Mouse (Mus musculus) left cerebral cortex, adult 9 months (tissue): ENCODE results near the gene Cry2.
"Not testable (repeated sequence)": the region's sequence is repeated elsewhere in the genome, so short reads cannot be mapped to it uniquely, and the experiment has no call there.

Experiments
- DNase-seq, 2 experiments: peaks; one replicate each; pipeline ENCODE4 v3.0.0; 2022; ENCODE audit warnings: low spot score in 2 of 2

Gene Cry2

DNA sequence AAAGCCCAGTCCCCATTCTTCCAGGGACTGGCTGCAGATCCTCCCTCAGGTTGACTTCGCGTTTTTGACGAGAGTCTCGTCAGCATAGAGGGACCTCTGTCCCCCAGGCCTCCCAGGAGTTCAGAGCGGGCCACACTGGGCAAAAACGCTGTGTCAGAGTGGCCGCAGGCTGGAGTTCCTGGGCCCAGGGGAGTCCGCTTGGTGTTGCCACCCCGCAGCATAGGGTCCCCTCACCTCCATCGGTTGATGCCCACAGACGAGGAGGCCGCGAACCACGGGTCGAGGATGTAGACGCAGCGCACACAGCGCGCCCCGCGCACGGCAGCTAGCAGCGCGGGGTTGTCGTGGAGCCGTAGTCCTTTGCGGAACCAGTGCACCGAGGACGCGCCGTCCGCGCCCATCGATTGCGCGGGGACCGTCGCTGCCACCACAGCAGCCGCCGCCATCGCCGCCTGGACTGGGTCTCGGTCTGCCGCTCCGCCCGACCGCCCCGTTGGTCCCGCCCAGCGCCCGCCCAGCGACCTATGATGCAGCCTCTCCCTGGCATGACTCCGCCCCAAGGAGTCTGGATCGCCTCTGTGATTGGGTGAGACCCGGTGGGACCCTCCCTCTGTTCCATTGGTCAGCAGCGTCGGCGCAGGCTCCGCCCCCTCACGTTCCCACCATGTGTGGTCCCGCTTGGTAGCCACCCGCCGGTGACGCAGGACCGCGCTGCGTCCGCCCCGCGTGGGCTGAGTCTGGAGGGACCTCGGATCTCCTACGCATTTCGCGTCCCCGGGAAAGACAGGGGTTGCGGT lies at the start of gene Cry2:
Cry2 (minus strand) TSS at position 466 of the 797 bp plus-strand sequence.
- peak; percentile 97 to 99 for DNase-seq

DNA sequence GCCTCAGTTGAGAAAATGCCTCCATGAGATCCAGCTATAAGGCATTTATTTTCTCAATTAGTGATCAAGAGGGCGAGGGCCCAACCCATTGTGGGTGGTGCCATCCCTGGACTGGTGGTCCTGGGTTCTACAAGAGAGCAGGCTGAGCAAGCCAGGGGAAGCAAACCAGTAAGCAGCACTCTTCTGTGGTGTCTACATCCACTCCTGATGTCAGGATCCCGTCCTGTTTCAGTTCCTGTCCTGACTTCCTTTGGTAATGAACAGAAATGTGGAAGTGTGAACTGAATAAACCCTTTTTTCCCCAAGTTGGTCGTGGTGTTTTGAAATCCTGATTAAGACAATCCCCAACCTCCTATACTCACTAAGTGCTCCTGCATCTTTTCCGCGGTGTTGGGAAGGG lies 49.7 kb upstream of the Cry2 start:
- no peak for DNase-seq

- no peak for DNase-seq
Observed at GRCm38 (mm10) chr2:92482551-92482950, 48.7 kb upstream of the Cry2 start.

DNA sequence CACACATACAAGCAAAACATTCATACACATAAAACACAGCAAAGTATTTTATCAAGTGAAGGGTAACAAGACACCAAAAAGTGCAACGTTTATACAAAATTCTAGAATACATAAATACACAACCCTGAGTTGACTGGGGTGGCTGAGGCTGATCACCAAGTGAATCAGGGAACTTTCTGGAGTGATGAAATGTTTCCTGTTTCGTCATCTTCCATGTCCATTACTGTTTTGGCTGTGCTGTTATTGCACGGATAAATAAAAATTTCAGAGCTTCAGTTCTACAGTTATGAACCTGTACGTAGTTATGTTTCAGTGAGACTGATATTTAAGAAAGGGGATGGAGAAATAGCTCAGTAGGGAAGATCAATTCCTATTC lies 44.5 kb upstream of the Cry2 start:
- DNase-seq: no peak

DNA sequence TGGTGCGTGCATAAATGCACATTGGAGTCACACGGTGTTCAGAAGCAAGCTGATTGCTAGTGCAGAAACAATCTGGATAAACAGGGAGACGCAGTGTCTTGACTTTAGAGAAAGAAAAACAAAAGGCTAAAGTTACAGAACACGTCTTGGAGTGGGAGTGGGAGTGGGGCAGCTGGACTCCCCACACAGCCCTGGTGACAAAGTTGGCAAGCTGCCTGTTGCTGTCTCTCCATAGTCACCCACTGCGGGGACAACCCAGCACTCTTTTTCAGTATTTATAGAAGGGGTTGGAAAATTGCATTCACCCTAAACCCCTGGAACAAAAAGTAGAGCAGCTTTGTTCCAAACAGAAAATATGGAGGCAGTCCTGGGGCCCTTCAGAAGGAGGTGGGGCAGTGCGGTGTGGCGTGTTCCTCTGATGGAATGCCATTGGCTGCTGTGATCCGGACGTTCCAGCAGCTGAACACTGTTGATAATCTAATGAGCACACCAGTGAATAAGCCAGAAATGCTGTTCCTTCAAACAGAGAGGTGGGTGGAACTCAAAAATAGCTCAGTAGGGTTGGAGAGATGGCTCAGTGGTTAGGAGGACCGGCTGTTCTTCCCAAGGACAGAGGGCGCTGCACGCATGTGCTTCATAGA lies 43.9 kb upstream of the Cry2 start:
- peak in 1 of 2 experiments; percentile 37 for DNase-seq

DNA sequence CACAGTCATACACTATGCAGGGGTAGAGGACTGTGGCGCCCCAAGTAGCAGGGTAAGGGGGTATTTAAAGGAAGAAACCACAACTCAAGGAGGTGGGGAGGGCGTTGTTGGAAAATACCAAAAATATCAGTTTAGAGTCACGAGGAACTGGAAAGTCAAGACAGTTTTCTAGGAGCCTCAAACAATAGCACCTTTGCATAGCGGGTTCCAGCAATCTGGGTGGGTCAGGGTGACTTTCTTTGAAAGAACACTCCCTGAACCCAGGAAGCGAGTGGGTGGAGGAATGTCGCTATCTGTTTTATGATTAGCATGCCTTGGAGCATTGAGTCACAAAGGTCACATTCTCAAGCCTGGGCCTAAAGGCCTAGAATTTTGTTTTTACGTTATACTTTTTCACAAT lies 42.7 kb upstream of the Cry2 start:
- DNase-seq: not testable (repeated sequence)

DNA sequence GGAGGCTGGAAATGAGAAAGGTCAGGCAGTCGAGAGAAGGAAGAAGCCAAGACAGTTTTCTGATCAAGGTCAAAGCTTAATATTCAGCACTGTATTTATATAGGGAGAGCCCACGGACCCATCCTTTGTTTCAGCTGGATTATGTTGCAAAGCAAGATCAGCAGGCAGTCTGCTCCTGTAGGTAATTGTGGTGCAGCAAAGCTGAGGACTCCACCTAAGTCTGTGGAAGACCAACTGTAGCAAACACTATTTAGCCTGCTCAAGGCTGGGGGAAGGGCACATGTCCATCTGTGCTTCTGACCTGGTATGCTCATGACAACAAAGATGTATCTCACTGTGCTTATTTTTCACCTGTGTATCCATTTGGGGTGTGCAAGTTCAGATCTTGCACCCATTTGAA lies 41.9 kb upstream of the Cry2 start:
- DNase-seq: no peak

DNA sequence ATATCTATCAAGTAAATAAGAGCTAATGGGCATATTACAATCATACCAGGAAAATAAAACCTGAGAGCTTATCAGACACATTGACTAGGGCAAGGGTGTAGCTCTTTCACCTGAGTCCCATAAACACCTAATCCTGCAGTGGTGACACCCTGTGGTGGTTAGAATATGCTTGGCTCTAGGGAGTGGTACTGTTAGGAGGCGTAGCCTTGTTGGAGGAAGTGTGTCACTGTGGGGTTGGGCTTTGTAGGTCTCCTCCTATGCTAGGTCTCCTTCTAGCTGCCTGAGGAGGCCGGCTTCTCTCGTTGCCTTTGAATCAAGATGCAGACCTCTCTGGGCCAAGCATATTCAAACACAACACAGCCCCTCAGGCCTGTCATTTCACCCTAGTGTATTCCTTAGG lies 41.1 kb upstream of the Cry2 start:
- DNase-seq: no peak

GRCm38 (mm10) chr2:92471886-92472670 lies 38.2 kb upstream of the Cry2 start:
- DNase-seq: no peak

- no peak for DNase-seq
Observed at GRCm38 (mm10) chr2:92464690-92465089, 30.8 kb upstream of the Cry2 start.

DNA sequence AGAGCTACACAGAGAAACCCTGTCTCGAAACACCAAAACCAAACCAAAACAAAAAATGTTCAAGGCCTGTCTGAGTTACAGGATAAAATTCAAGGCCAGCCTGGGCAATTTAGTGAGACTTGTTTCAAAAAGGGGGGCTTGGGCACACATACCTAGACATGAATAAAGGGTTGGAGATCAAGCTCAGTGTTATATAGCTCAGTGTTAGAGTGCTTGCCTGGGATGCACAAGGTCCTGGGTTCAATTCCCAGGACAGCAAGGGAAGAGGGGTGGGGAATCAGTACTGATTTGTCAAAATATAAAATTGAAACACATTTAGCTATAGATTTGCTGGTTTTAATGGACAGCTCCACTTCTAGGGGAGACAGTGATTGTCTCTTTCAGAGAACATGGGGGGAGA lies 27.4 kb upstream of the Cry2 start:
- no peak for DNase-seq

GRCm38 (mm10) chr2:92459921-92460707 lies 26.3 kb upstream of the Cry2 start, which contains the start of gene Slc35c1:
Gene Slc35c1, minus strand, starts transcription at chr2:92460538.
- DNase-seq: no peak

DNA sequence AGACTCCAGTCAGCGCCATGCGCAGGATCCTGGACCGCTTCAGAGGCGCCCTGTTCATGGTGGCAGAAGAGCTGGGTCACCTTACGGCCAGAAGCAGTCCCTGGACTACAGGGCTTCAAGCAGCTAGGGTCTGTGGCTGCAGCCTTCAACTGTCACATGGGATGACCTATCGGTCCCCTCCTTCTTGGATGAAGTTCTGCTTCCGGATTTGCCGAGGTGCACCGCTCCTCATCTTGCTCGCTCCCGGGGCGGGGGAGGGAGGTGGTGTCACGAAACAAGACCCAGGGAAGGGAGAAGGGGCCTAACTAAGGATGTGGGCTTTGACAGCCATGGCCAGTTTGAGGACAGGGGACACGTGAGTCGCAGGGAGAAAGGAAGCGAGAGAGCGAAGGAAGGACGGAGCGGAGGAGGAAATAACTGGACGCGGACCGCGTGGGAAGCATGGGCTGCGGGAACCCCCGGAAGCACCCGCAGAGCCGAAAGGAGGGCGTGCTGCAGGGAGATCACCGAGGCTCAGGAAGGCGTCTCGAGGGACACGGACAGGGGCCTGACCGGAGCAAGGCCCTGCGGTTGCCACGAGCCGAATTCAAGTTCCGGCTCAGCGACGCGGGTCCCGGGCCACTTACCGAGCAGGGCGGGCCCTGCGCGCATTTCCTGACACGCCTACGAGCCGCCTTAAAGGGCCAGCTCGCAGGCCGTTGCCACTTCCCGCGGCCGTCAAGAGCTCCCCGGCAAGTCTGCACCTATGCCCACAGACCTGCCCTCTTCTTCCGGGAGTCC lies 25.5 kb upstream of the Cry2 start:
- DNase-seq: peak; percentile 60 to 75

DNA sequence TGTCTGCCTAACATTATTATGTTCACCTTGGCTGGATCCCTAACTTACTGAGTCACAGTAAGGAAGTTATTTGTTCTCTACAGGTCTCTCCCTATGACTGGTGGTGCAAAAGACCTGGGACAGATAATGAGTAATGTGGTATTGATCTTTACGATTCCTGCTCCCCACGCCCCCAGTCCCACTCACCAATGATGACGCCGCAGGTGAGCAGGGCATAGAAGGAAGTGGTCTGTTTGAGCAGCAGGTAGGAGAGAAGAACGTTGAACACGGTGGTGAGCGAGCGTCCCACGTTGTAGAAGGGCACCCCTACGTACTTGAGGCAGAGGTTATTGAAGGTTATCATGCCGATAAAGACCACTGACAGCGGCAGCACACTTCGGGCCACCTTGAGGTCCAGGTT lies 24.6 kb upstream of the Cry2 start:
- DNase-seq: no peak

GRCm38 (mm10) chr2:92456970-92457530 lies 23.2 kb upstream of the Cry2 start:
- DNase-seq: no peak

- DNase-seq: no peak
Observed at GRCm38 (mm10) chr2:92455704-92456103, 21.9 kb upstream of the Cry2 start.

DNA sequence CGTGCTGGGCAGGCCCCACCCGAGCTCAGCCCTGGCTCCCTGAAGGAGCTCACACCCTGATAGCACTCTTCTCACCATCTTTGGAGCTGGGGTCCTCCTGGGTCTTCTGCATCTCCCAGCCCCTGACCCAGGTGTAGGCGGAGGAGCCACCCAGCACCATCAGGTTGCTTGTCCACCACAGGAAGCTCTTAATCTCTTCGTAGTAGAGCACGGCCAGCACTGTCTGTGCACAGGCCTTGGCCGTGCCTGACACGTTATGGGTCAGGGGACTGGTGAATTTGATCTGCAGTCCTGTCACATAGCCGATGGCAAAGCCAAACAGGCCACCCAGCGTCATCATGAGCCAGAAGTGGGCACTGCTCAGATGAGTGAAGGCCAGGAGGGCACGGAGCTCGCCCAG lies 20.3 kb upstream of the Cry2 start:
- DNase-seq: no peak

DNA sequence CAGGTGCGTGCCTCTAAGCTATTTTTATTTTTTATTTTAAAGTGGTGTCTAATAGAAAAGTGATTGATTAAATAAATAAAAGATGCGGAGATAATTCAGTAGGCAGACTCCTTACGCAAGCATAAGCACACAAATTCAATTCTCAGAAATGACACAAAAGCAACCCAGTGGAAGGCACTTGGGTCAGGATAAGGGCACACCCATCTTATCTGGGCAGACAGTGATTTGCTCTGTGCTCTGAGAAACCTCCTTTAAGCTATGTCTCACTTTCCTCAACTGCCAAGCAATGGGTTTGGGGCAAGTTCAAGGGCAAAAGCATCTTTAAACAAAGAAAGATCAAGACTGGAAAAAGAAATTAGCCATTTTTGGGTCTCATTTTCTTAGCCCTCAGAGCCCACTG lies 17.3 kb upstream of the Cry2 start:
- no peak for DNase-seq

- no peak for DNase-seq
Observed at GRCm38 (mm10) chr2:92447121-92447740, 13.4 kb upstream of the Cry2 start.

DNA sequence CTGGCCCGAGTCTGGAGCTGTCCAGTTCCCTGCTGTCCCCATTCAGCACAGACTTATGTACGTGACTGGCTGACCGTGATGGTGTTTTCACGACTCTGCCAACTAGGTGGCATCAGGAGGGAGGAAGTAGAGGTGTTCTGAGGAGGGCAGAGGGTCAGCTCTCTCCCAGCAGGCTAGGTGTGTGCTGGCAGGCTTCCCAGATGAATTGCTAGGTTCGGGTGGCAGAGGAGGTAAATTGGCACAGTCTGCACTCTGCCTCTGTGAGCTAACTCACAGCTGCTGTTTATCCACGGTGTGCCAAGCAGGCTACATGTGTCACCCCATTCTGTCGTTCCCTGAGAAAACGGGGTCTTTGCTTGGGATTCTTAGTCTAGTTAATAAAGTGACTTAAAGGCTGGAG lies 12.8 kb upstream of the Cry2 start:
- DNase-seq: no peak
